Mouse (Mus musculus) cerebellum, adult 2 months (tissue): ENCODE data around the gene Bpifa1.

ENCODE experiments used
- CTCF ChIP-seq: fragments of 200-500 bp; IDR thresholded peaks from 2 replicates; pipeline ENCODE4 v1.5.1; 2011; ENCODE audit warnings: low read depth, mild to moderate bottlenecking, control low read depth, low read length, moderate library complexity, borderline replicate concordance; ENCODE audit not compliant: insufficient read depth
- POLR2A ChIP-seq: fragments of 200-500 bp; IDR thresholded peaks from 2 replicates; pipeline ENCODE4 v1.6.1; 2011; ENCODE audit warnings: low read length, control low read depth, borderline replicate concordance; ENCODE audit not compliant: insufficient read depth

GRCm38 (mm10) chr2:154117381-154117780 is 25.3 kb upstream of the Bpifa1 start:
- TF ChIP-seq CTCF, result no peak
- no peak for TF ChIP-seq POLR2A
